Mouse (Mus musculus) cerebellum, adult 8-10 months (tissue): ENCODE results near the gene Lypd3.
"Not testable (repeated sequence)": the region's sequence is repeated elsewhere in the genome, so short reads cannot be mapped to it uniquely, and the experiment has no call there.

Source experiments
- DNase-seq: peaks from one replicate; pipeline ENCODE4 v3.0.0; 2022

Lypd3 gene

GRCm38 (mm10) chr7:24664959-24665358 is 28.6 kb downstream of the Lypd3 start:
- DNase-seq: no peak

- no peak for DNase-seq
These were observed 35.6 kb downstream of the Lypd3 start for GRCm38 (mm10) chr7:24671944-24672439.

GRCm38 (mm10) chr7:24676575-24676974 is 40.2 kb downstream of the Lypd3 start, which contains the start of gene Tex101:
Tex101 (minus strand) TSS chr7:24676675.
- no peak for DNase-seq

GRCm38 (mm10) chr7:24684121-24684520 is 47.8 kb downstream of the Lypd3 start:
- DNase-seq: not testable (repeated sequence)

GRCm38 (mm10) chr7:24687519-24687918 is 51.2 kb downstream of the Lypd3 start:
- DNase-seq: not testable (repeated sequence)
